Mouse (Mus musculus): ENCODE measurements around the gene Slc39a5.

- no peak for TF ChIP-seq CTCF (IDR thresholded peaks at IDR 0.05; ENCODE audit: extremely low read depth, insufficient read depth, insufficient read length, insufficient replicate concordance)
- no peak for TF ChIP-seq POLR2A (IDR thresholded peaks at IDR 0.05; ENCODE audit: low read depth, low read length)
Measured at GRCm38 (mm10) chr10:128429454-128429853, 28.4 kb upstream of the Slc39a5 start.

All from spleen, adult 2 months (tissue).